Mouse (Mus musculus): ENCODE measurements at regions not wholly inside any gene's neighbourhood (a gene's known extent, or its start where the extent isn't known, plus 50 kb on each side); places are given as distances from the start of the nearest gene placed in this dataset.
"Not testable (repeated sequence)": the region's sequence is repeated elsewhere in the genome, so short reads cannot be mapped to it uniquely, and the experiment has no call there.

- no peak for DNase-seq (ENCODE audit: low spot score)
Observed at GRCm38 (mm10) chr6:22506871-22507270, 150.8 kb upstream of the Fam3c start.

GRCm38 (mm10) chr6:22497306-22497705, 141.3 kb upstream of the Fam3c start:
- no peak for DNase-seq (ENCODE audit: low spot score)

GRCm38 (mm10) chr6:22496471-22496870, 140.4 kb upstream of the Fam3c start:
- no peak for DNase-seq (ENCODE audit: low spot score)

GRCm38 (mm10) chr6:22493632-22494260, 137.7 kb upstream of the Fam3c start:
- peak; percentile 37 for DNase-seq (ENCODE audit: low spot score)

GRCm38 (mm10) chr6:22492896-22493295, 136.9 kb upstream of the Fam3c start:
- no peak for DNase-seq (ENCODE audit: low spot score)

- no peak for DNase-seq (ENCODE audit: low spot score)
Observed at GRCm38 (mm10) chr6:22490762-22491161, 134.7 kb upstream of the Fam3c start.

GRCm38 (mm10) chr6:22487467-22487866, 131.4 kb upstream of the Fam3c start:
- no peak for DNase-seq (ENCODE audit: low spot score)

GRCm38 (mm10) chr6:22485828-22486518, 129.9 kb upstream of the Fam3c start:
- DNase-seq (ENCODE audit: low spot score) = no peak

GRCm38 (mm10) chr6:22482257-22482656, 126.2 kb upstream of the Fam3c start:
- not testable (repeated sequence) for DNase-seq (ENCODE audit: low spot score)

GRCm38 (mm10) chr6:22474604-22475003, 118.6 kb upstream of the Fam3c start:
- DNase-seq (ENCODE audit: low spot score) = no peak

- DNase-seq (ENCODE audit: low spot score) = no peak
Observed at GRCm38 (mm10) chr6:22474011-22474410, 118.0 kb upstream of the Fam3c start.

GRCm38 (mm10) chr6:22472400-22472799, 116.4 kb upstream of the Fam3c start:
- DNase-seq (ENCODE audit: low spot score) = not testable (repeated sequence)

- no peak for DNase-seq (ENCODE audit: low spot score)
Observed at GRCm38 (mm10) chr6:22467334-22467993, 111.4 kb upstream of the Fam3c start.

- no peak for DNase-seq (ENCODE audit: low spot score)
Observed at GRCm38 (mm10) chr6:22465926-22466325, 109.9 kb upstream of the Fam3c start.

- no peak for DNase-seq (ENCODE audit: low spot score)
Observed at GRCm38 (mm10) chr6:22459440-22460016, 103.5 kb upstream of the Fam3c start.

GRCm38 (mm10) chr6:22452203-22452602, 96.2 kb upstream of the Fam3c start:
- no peak for DNase-seq (ENCODE audit: low spot score)

GRCm38 (mm10) chr6:22450501-22450900, 94.5 kb upstream of the Fam3c start:
- DNase-seq (ENCODE audit: low spot score) = no peak

GRCm38 (mm10) chr6:22448906-22449305, 92.9 kb upstream of the Fam3c start:
- no peak for DNase-seq (ENCODE audit: low spot score)

GRCm38 (mm10) chr6:22447636-22448035, 91.6 kb upstream of the Fam3c start:
- DNase-seq (ENCODE audit: low spot score) = no peak

- no peak for DNase-seq (ENCODE audit: low spot score)
Observed at GRCm38 (mm10) chr6:22446621-22447310, 90.7 kb upstream of the Fam3c start.

- not testable (repeated sequence) for DNase-seq (ENCODE audit: low spot score)
Observed at GRCm38 (mm10) chr6:22444856-22445255, 88.8 kb upstream of the Fam3c start.

- no peak for DNase-seq (ENCODE audit: low spot score)
Observed at GRCm38 (mm10) chr6:22444220-22444619, 88.2 kb upstream of the Fam3c start.
